Mouse (Mus musculus) ovary, postnatal 36 days (tissue): ENCODE results near the gene Ctbs.
A peak's percentile ranks its signal among the peaks of the same experiment; 100 is the strongest.

Source experiments
- DNase-seq: peaks from one replicate; pipeline ENCODE4 v3.0.0; 2022; ENCODE audit warnings: low spot score, mixed read lengths

Ctbs gene

DNA sequence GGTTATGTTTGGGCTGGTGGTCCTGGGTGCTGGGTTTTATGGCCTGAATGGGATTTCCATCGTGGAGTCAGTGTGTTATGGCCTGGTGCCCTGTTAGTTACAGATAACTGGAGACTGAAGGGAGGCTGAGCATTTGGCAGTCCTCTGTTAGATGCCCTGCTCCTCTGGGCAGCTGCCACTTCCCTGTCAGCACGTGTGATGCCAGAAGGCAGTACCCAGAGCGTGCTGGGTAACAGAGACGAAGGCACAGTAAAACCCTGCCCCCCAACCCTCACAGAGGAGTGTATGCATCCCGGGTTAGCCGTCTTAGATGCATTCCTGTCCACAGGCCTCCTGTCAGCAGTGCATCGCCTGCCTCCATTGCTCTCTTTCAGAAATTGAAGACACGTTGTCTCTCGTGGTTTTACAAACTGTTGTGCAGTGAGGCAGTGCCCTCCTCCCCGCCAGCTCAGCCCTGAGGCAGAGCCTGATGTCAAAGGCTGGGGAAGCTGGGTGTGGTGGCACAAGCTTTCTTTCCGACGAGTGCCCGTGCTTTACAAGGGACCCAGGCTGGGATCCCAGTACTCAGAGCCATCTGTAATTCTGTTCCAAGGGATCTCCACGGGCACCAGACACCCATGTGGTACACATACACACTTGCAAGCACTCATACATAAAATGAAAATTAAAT, 15.8 kb upstream of the Ctbs start:
- no peak for DNase-seq

DNA sequence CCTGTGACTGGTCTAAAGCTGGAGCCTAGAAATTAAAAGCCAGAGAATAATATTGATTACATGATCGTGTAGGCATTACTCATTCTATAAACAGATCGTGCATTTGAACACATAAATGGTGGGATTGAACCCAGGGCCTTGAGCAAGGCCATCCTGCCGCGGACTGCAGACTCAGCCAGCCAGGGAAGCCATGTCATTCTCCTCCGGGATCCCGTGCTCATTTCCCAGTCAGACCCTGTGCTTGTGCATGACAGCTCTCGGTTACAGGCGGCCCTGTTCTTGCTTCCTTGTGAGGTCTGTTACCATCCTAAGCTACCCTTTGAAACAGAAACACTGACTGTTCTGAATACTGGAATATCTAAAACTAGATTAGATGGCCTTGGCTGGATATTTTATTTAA, 14.9 kb upstream of the Ctbs start:
- no peak for DNase-seq

DNA sequence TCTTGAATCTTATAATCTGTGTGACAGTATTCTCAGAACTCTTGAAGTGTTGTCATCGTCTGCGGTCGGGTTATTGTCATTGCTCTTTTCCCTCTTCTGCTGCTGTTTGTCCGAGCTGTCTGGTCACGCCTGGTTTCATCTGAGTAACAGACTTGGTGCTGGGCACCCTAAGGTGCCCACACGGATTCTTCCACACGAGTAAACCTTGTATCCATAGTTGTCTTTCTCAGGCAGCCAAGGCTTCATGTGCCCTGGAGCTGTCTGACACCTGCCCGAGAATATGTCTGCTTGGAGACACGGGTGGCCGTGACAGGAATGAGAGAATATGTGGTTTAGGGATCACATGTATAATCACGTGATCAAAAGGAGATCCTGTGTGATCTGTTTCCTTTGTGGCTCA, 14.1 kb upstream of the Ctbs start:
- DNase-seq: no peak

DNA sequence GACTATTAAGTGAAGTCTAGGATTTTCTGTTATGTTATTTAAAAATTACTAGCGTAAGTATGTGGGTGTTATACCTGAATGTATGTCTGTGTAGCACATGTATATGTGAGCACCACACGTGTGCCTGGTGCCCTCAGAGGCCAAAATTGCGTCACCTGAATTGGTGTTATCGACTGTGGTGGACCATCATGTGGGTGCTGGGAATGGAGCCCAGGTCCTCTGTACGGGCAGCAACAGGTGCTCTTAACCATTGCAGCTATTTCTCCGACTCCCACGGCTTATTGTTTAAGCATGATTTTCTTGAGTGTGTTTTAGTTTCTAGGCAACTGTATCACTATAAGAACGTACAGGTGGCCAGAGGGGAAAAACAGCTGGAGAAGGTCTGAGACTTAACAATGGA, 13.5 kb upstream of the Ctbs start:
- no peak for DNase-seq

DNA sequence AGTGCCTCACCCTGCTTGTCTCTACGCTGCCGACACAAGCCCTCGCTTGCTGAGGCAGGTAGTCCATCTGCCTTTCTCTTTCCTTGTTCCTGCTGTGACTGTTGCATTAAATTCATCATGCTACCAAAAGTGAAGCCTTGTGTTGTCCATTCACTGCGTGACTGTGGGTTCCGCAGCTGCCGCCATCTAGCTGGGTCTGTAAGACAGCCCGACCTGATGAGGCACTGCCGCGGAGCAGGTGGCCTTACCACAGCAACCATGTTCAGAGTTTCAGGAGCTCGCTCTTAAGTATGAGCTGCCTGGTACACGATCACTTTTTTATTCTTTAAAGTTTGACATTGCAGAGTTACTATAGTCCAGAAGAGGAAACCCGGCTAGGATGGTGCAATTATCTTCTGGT, 9.6 kb upstream of the Ctbs start:
- no peak for DNase-seq

DNA sequence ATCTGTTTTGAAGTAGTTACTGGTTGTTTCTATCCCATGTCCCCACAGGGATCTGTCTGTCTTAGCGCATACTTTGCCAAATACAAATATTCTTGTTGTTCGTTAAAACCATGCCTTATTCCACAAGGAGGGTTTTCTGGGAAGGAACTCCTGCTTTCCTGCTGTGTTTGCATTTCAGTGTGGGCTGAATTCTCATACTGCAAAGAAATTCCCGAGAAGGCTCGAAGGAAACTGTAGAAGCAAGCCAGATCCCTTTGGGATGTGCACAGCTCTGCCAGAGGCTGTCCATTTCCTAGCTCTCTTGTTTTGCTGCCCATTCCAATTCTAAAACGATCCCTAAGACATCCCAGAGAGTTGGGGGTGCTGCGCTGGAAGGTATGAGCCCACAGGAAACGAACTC, 9.2 kb upstream of the Ctbs start:
- DNase-seq: no peak

DNA sequence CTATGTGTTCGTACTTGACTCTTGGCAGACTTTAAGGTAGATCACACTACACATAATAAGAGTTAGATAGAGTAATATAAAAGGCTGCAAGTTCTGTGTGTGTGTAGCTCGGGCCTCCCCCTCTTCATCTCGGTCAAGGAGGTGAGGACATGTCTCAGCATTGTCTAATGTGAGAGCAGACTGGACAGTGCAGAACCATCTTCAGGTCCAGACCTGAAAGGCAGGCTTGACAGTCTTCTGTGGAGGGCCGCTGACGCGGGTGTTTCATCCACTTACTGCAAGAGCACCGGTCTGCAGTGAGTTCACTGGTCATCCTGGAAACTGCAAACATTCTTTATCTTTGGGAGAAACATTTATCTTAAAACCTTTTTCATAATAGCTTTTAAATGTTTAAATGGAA, 7.1 kb upstream of the Ctbs start:
- DNase-seq: no peak

DNA sequence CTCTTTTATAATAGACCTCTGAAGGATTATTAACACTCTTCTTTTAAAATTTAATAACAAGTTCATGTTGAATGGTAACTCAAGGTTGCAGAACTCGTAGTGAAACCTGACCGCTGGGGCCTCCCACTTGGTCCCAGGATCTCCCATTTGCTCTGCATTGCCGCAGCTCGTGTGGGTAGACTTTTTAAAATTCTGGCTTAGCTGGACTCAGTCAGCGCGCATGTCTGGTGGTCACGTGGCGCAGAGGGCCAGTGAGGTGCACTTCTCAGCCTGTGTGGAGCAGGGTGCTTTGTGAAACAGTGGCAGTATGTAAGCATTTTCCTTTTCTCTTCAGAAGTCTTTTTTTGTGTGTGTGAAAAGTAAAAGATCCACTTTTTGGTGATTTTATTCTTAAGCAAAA, 6.7 kb upstream of the Ctbs start:
- peak; percentile 23 for DNase-seq

DNA sequence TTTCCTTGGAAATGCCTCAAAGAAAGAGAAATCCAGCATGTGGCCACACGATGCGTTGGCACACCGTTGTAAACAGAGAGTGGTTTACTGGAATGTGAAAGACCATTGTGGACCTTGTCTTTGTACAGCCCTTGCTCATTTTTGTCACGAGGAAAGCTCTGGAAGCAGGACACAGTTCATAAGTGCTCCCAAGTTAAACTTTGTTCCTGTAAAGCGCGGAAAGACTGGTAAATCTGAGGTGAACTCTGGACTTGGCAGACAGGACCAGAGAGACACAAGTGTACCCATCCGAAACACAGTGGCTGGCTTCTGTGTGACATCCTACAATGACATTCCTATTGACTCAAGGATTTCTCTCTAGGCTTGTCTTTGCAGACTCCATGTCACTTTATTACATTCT, 6.2 kb upstream of the Ctbs start:
- no peak for DNase-seq

DNA sequence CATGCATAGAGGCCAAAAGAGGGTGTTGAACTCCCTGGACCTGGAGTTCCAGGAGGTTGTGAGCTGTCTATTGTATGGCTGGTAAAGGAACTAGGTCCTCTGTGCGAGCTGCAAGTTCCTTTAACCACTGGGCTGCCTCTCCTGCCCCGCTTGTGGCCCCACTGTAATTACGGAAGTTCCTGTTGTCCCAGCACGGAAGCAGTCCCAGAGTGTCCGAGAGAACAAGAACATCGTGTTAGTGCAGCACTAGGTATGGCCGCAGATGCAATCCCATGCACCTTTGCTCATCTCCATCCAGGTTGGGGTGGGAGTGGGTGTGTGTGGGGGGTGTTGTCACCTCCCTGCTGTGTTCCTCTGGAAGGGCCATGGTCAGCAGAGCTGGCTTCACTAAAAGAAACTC, 4.7 kb upstream of the Ctbs start:
- DNase-seq: no peak

DNA sequence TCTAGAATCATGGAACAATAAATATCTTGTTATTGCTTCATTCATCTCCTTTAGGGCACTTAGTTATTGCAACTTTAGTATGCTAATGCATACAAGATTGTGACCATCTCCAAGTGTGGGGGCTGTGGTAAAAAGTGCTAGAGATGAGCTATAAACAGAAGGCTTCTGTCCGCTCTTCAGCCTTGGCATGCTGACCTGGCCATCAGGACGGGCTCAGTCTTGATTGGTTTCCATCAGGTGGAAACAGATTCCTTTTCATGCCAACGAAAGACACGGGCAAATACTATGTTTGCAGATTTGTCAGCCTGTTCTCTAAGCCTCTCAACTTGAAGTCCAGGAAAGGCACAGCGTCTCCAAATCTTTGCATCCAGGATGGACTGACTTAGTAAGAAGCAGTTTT, 2.4 kb upstream of the Ctbs start:
- DNase-seq: no peak

DNA sequence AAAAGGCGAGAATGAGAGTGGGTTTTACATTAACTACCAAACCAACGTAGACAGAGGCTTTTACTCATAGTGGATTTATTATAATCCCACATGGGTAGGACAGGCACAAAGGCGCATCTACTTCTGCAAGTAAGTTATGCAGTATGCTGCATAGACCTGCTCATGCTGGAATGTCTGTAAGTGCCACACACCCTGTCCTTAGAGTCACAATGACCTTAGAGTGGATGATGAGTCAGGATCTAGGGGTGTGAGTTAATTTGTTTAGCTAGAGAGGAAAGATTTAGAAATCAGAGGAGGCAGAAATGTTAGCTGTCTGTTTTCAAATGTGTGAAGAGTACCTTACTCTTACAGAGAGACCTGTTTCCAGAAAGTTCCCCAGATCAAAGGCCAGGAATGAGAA, 2.0 kb upstream of the Ctbs start:
- DNase-seq: no peak

DNA sequence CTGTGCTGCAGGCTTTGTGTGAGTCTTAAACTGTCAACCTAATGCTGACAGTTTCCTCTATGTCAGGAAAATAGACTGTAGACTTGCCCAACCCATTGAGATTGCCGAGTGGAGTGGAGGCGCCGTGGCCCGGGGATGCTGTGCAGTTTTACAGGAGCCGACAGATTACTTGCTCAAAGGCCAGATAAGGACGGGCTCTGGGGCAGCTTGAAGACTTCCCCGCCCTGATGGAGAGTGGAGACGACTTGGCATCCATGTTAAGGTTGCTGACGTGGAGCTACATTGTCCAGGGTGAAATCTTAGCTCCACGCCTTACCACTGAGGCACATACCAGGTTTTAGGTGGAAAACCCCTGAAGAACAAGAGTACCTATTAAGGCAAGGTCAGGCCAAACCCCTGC, 1.2 kb upstream of the Ctbs start:
- no peak for DNase-seq

DNA sequence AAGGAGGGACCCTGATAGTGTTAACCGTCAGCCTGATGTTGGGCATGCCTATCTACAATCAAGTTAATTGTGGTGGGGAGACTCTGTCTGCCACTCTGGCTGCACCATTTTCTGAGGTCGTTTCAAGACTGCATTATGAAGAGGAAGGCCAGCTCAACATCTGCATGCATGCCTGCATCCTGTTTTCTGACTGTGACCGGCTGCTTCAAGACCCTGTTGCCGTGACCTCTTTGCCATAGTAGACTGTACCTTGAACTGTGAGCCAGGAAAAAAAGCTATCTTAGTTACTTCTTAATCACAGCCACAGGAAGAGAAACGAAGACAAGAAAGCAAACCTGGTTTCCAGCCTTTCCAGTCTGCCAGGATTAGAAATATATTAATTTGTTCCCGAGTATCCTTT, 626 bp upstream of the Ctbs start:
- DNase-seq: no peak

DNA sequence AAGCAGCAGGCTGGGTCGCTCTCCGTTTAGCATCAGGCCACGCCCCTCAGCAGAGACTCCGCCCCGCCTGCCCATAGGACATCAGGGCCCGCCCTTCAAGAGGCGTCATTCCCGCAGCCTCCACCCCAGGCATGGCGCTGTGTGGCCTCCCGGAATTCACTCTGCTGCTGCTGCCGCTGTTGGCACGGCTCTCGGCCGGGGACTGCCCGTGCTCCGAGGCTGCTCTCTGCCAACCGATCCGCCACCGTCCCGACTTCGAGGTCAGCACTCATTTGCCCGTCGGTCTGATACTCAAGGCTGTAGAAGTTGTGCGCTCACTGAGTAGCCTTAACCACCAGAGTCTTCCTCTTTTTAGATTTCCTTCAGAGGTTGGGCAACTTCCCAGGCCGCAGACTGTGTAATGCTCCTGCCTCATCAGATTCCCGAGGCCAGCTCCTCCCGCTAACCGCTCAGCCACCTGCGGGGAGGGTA, 811 bp downstream of the Ctbs start:
- DNase-seq: peak; percentile 92

DNA sequence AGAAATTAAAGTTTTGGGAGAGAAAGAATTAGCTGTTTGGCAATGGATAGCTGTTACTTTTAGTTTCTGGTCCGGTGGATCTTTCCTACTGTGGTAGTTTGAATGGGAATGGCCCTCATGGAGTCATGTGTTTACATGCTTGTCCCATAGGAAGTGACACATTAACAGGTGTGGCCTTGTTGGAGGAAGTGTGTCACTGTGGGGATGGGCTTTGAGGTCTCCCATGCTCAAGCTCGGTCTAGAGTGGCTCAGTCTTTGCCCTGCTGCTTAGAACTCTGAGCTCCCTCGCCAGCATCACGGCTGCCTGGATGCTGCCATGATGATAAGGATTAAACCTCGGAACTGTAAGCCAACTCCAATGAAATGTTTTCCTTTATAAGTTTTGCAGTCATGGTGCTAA, 1.8 kb downstream of the Ctbs start:
- no peak for DNase-seq

DNA sequence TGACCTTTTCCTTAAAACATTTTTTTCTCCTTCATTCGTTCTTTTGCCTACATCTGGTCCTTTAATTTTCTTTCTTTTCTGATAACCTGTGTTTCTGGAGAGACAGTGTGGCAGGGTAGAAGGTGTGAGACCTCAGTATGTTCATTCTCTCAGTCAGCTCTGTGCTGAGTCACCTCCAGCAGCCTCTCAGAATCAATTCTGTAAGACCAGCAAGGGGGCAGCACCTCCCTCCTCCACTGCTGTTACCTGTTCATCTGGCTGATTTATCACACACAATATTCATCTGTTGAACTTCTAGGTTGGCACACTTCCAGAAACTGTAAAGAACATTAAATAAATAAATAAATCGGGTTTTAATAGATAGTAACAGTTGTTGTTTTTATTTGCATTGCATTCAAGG, 13.3 kb downstream of the Ctbs start:
- no peak for DNase-seq

DNA sequence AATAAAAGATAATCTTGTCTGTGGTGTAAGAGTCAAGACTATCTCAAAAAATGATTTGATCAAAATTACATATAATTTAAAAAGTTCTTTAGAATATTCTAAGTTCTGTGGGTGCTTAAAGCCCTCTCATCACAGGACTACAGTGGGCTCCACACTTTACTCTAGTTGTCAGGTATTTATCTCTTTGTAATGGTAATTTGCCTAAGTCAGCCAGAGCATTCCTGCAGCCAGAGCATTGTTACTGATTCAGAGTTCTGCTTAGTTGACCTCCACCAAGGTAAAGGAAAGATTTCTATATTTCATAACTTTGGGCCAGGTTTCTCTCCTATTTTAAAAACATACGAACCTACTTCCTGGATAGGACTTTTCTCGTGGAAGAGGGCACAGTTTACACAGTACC, 19.6 kb downstream of the Ctbs start:
- DNase-seq: no peak

DNA sequence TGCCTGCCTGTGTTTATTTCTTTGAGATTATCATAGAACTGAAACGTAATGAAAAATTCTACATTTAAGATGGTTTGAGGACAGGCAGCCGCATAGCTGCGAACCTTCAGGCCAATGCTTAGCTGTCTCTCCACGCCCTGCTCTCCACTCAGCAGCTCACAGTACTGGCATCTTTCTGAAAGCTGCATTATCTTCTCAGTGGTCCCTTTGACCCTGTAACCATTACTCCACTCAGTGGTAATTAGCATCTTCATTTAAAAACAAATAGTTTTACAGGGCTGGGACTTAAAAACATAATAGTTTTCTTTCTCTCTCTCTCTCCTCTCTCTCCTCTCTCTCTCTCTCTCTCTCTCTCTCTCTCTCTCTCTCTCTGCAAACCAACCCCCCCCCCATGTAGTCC, 23.1 kb downstream of the Ctbs start:
- DNase-seq: no peak

DNA sequence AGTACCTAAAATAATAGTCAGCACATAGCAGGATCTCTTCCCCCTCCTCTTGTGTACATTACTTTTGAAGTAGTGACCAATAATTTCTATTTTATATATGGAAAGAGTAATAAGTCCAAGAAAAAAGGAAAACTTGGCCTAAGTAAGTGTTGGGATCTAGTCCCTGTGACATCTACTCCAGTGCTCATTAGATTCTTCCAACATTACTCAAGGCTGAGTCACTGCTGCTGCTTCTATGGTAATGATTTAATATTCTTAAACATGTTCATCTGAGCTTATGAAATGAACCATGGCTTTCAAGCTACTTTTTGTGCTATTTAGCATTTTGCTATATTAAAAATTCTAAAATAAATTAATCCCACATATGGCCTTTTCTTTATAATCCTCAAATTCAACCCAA, 24.1 kb downstream of the Ctbs start:
- DNase-seq: no peak

DNA sequence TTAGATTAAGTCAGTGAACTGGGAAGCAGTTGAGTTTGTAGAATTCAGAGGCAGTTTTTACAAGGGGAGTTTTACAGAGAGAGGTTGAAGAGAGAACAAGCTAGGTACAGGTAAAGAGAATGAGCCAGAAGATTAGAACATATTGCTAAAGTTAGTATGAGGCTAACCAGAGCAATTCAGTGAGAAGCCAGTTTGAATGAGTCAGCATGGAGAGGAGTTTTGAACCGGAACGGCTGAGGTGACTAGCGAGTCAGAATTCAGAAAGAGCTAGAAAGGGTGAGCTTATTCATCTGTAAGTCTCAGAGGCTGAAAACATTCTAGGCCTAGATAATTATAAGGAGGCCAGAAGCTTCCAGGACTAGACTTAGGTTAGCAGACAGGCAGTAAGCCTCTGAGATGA, 24.8 kb downstream of the Ctbs start:
- no peak for DNase-seq

DNA sequence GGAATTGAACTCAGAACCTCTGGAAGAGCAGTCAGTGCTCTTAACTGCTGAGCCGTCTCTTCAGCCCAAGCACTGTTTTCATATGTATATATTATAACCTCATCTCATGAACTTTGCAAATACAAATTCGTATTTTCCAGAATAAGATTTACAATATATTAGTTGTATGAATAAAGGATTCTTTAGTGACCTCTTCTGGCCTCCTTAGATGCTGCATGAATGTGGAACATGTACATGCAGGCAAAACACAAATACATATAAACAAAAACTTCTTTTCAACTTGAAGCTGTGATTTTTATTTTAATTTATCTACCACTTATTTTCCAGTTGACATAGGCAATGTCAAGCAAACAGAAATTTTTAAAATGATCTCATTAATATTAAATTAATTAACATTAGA, 32.4 kb downstream of the Ctbs start:
- DNase-seq: no peak

DNA sequence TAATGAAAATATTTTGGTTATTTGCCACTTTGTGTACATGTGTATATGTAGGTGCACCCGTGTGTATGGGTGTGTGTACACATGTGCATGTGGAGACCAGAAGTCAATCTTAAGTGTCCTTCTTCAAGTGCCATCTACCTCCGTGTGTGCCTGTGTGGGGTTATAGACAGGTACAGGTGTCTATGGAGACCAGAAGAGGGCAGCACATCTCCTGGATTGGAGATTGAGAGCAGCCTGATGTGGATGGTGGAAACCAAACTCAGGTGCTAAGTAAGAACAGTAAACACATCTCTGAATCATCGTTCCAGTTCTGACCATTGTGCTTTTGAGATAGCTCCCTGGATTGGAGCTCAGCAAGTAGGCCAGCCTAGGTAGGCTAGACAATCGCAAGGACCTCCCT, 36.9 kb downstream of the Ctbs start:
- no peak for DNase-seq

DNA sequence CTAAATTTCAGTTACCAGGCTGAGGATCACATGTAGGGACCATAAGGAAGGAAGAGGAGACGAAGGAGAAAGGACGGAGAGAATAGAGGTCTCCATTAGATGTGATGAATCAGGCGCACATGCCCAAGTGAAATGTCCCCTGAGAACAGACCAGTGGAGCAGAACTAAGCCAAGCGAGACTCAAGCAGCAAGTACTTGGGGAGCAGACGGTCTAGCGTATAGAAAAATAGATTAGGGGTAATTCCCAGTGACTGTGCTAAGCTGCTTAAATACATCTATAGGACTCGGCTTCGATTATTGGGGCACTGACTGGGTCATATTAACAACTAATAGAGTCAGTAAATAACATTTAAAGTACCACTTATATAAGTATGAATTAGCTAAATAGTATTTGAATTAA, 45.3 kb downstream of the Ctbs start:
- DNase-seq: no peak

DNA sequence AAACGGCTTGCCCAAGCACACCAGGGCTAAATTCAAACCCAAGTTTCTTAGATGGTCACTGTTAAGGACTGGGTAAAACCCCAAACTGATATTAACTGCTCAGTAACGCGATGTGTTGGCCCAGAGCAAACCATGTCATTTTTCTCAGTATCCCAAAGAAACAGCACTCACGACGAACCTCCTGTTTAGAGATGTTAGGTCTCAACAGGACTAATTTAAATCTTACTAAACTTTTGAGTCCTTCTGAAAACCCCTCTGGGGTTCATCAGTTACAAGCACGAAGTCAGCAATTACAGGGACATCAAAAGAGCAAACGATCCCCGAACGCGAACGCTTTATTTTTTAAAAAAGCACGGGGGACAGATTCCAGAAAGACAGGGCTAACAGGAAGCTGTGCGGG, 49.4 kb downstream of the Ctbs start:
- no peak for DNase-seq
